Mouse (Mus musculus) adrenal gland, postnatal 4 days (tissue): ENCODE measurements at regions not wholly inside any gene's neighbourhood (a gene's known extent, or its start where the extent isn't known, plus 50 kb on each side); places are given as distances from the start of the nearest gene placed in this dataset.
"Not testable (repeated sequence)": the region's sequence is repeated elsewhere in the genome, so short reads cannot be mapped to it uniquely, and the experiment has no call there.

Source experiments
- DNase-seq, 2 experiments: peaks; one replicate each; pipeline ENCODE4 v3.0.0; 2021 to 2022; ENCODE audit warnings: low spot score in 2 of 2, mixed read lengths in 2 of 2

- DNase-seq = no peak
These were observed 238.3 kb upstream of the Jarid2 start for GRCm38 (mm10) chr13:44490935-44491465.

DNA sequence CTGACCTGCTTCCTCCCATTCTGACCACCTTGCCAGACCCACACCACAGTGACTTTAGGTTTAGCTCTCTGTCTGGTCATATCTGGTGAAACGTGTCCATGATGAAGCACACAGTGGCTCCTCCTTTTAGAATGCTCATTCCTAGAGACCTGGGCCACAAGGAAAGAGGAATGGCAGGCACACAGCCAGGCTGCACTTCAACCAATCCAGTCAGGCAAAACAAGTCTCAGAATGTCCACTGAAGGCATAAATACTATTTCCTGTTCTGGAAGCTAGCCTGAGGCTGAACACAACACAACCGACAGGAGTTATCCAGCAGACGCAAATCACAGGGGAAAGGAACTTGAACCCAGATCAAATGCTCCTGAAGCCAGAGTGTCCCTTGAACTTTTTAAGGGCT is 235.4 kb upstream of the Jarid2 start:
- no peak for DNase-seq

- DNase-seq = no peak
These were observed 233.8 kb upstream of the Jarid2 start for GRCm38 (mm10) chr13:44495450-44495849.

GRCm38 (mm10) chr13:44496596-44496995 is 232.7 kb upstream of the Jarid2 start:
- no peak for DNase-seq

GRCm38 (mm10) chr13:44500896-44501295 is 228.4 kb upstream of the Jarid2 start:
- not testable (repeated sequence) for DNase-seq

- no peak for DNase-seq
These were observed 227.4 kb upstream of the Jarid2 start for GRCm38 (mm10) chr13:44501777-44502321.

DNA sequence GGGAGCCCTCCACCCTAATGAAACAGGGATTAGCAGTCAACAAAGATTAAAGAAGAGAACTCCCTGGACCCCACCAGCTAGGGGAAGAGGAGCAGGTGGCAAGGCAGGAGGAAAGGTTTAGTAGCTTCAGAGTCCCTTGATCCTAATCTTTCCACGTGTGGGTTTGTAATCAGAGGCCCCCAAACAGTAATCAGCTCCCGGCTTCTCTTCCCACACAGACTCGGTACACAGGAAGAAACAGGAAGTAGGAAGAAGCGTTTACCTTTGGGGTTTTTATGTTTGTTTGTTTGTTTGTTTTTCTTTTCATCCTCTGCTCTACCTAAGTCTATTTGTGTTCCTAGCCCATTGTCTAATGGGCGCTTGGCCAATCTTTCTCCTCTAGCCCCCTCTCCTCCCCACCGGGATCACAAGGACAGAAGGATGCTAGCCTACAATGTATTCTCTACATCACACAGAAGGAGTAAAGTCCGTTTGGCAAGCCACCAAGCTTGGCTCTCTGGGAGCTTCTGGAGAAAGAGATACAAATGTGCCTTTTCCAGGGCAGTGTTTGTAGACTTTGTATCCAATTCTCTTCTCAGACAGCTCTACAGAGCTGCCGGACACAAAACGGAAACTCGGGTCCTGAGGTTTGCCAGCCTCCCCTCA is 226.5 kb upstream of the Jarid2 start:
- no peak for DNase-seq

DNA sequence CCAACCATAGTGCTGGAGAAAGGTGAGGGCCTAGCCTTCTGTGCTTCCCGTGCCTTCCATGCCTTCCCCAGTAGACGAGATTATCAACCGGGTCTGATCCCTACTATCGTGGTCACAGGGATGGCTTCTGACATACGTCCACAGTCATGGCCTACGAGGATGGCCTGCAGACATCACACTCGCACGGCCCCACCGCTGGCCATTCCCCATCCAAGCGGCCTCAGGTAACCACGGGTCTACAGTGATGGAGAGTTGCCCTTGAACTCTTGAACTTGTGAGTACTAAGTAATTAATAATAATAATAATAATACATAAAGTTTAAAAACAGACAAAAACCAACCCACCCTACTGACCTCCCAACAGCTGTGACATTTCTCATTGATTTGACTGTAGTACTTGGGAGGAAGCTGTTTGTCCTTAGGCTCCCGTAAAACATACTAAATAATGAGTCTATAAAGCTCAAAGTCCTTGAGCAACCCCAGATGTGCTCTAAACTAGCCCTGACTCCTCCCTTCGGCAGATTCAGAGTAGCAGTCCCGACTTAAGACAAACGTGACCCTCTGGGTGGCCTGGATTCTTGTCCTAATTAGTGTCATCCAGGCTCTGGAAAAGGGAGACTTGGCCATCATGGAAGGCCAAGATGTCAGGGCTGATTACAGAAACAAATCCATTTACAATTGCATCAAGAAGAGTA is 225.9 kb upstream of the Jarid2 start:
- DNase-seq = no peak

GRCm38 (mm10) chr13:44504455-44504854 is 224.8 kb upstream of the Jarid2 start:
- no peak for DNase-seq

- DNase-seq = no peak
These were observed 222.3 kb upstream of the Jarid2 start for GRCm38 (mm10) chr13:44506975-44507374.

DNA sequence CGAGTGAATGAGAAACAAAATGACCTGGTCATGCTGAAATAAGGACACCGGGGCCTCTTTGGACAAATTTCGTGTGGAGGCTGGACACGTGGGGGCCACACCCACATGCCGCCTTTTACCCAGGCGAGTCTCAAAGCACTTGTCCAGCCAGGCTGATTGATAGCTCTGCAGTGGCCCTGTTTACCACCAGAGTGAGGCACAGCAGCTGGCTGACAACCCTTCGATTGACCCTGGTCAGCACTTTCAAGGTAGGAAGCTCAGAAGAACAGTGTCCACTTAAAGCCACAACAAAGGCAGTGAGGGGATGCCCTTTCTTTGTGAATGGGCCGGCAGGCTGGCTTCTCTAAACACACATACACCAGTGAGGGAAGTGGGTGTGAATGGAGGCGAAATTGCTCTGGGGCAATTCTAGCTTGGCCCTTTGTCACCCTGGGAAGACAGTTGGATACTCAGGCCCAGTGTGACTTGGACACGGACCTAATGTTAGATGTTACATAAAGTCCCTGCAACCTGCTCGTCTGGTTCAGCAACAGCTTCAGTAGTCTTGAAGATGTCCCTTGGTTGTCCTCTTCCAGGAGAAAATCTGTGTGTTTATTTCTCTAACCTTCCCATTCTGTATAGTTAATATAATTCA is 219.6 kb upstream of the Jarid2 start:
- no peak for DNase-seq

- no peak for DNase-seq
These were observed 215.6 kb upstream of the Jarid2 start for GRCm38 (mm10) chr13:44513378-44514285.

DNA sequence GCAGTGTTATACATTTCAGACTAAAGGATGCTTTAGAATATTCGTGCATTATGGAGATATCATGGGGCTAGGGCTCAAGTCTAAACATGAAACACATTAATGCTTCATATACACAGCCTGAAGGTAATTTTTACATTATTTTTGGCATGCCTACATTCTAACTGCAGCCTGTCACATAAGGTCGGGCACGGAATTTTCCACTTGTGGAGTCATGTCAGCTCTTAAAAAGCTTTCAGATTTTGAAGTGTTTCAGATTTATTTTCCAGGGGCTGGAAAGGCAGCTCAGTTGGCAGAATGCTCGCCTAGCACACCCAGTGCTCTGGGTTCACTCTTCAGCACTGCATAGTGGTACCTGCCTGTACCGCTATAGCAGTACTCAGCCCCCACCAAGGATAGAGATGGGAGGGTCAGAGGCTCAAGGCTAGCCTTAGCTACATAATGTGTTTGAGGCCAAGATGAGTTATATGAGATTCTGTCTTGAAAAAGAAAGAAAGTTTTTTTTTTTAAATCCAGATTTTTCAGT is 214.6 kb upstream of the Jarid2 start:
- no peak for DNase-seq

GRCm38 (mm10) chr13:44516863-44517262 is 212.4 kb upstream of the Jarid2 start:
- DNase-seq = no peak

GRCm38 (mm10) chr13:44517312-44517711 is 212.0 kb upstream of the Jarid2 start:
- no peak for DNase-seq

- no peak for DNase-seq
These were observed 211.1 kb upstream of the Jarid2 start for GRCm38 (mm10) chr13:44518215-44518614.

GRCm38 (mm10) chr13:44523516-44523915 is 205.8 kb upstream of the Jarid2 start:
- DNase-seq = no peak

- no peak for DNase-seq
These were observed 198.3 kb upstream of the Jarid2 start for GRCm38 (mm10) chr13:44530867-44531564.

DNA sequence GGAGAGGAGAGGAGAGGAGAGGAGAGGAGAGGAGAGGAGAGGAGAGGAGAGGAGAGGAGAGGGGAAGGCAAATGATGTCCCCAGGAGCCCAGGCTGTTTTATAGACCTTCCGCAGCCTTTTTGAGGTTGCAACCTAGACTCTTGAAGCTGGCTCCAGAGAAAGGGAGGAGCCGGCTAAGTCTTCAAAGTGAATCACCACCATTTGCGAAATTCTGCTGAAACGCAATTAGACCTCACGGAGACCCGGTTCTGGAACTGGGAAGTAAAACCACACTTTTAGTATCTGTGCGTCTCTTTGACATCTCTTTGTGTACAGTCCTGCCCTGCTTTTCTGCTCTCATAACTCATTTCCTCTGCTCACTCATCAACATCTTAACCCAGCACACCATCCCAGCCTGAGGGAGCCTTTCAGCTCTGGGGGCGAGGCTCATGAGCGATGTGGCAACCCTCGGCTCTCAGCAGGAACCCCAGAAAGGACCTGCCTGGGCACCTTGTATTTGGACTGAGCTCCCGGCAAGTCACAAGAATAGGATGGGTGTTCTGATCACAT is 196.6 kb upstream of the Jarid2 start:
- no peak for DNase-seq

GRCm38 (mm10) chr13:44534575-44535080 is 194.6 kb upstream of the Jarid2 start:
- no peak for DNase-seq
